Mouse (Mus musculus): ENCODE measurements at regions not wholly inside any gene's neighbourhood (a gene's known extent, or its start where the extent isn't known, plus 50 kb on each side); places are given as distances from the start of the nearest gene placed in this dataset.

GRCm38 (mm10) chr4:89082838-89083237 lies 54.1 kb upstream of the Mtap start:
- no peak for DNase-seq (ENCODE audit: low spot score)

- no peak for DNase-seq (ENCODE audit: low spot score)
Measured at GRCm38 (mm10) chr4:89078485-89078884, 58.4 kb upstream of the Mtap start.

GRCm38 (mm10) chr4:89074705-89075104 lies 62.2 kb upstream of the Mtap start:
- no peak for DNase-seq (ENCODE audit: low spot score)

GRCm38 (mm10) chr4:89070430-89070829 lies 66.5 kb upstream of the Mtap start:
- DNase-seq (ENCODE audit: low spot score): no peak

GRCm38 (mm10) chr4:89064401-89064800 lies 72.5 kb upstream of the Mtap start:
- no peak for DNase-seq (ENCODE audit: low spot score)

- no peak for DNase-seq (ENCODE audit: low spot score)
Measured at GRCm38 (mm10) chr4:89062384-89062783, 74.5 kb upstream of the Mtap start.

GRCm38 (mm10) chr4:89061619-89062018 lies 75.3 kb upstream of the Mtap start:
- no peak for DNase-seq (ENCODE audit: low spot score)

GRCm38 (mm10) chr4:89057573-89057972 lies 79.3 kb upstream of the Mtap start:
- no peak for DNase-seq (ENCODE audit: low spot score)

GRCm38 (mm10) chr4:89057135-89057534 lies 79.8 kb upstream of the Mtap start:
- DNase-seq (ENCODE audit: low spot score): no peak

GRCm38 (mm10) chr4:89055969-89056368 lies 81.0 kb upstream of the Mtap start:
- DNase-seq (ENCODE audit: low spot score): no peak

- DNase-seq (ENCODE audit: low spot score): no peak
Measured at GRCm38 (mm10) chr4:89053606-89054005, 83.3 kb upstream of the Mtap start.

- DNase-seq (ENCODE audit: low spot score): no peak
Measured at GRCm38 (mm10) chr4:89051897-89052296, 85.0 kb upstream of the Mtap start.

- no peak for DNase-seq (ENCODE audit: low spot score)
Measured at GRCm38 (mm10) chr4:89050551-89051199, 86.2 kb upstream of the Mtap start.

GRCm38 (mm10) chr4:89049592-89050440 lies 87.1 kb upstream of the Mtap start:
- DNase-seq (ENCODE audit: low spot score): no peak

- DNase-seq (ENCODE audit: low spot score): no peak
Measured at GRCm38 (mm10) chr4:89044516-89044915, 92.4 kb upstream of the Mtap start.

GRCm38 (mm10) chr4:89043982-89044381 lies 92.9 kb upstream of the Mtap start:
- DNase-seq (ENCODE audit: low spot score): no peak

- no peak for DNase-seq (ENCODE audit: low spot score)
Measured at GRCm38 (mm10) chr4:89040856-89041255, 96.1 kb upstream of the Mtap start.

- no peak for DNase-seq (ENCODE audit: low spot score)
Measured at GRCm38 (mm10) chr4:89038906-89039305, 98.0 kb upstream of the Mtap start.

- no peak for DNase-seq (ENCODE audit: low spot score)
Measured at GRCm38 (mm10) chr4:89038135-89038534, 98.8 kb upstream of the Mtap start.

GRCm38 (mm10) chr4:89034822-89035221 lies 102.1 kb upstream of the Mtap start:
- DNase-seq (ENCODE audit: low spot score): no peak

GRCm38 (mm10) chr4:89034299-89034698 lies 102.6 kb upstream of the Mtap start:
- no peak for DNase-seq (ENCODE audit: low spot score)

- no peak for DNase-seq (ENCODE audit: low spot score)
Measured at GRCm38 (mm10) chr4:89012681-89013353, 124.1 kb upstream of the Mtap start.

GRCm38 (mm10) chr4:89008561-89008960 lies 128.4 kb upstream of the Mtap start:
- DNase-seq (ENCODE audit: low spot score): peak; percentile 2

All from T-cell, adult 2 months (primary cell).